Mouse (Mus musculus): Measurements from ENCODE around the gene Slc26a10. TPM values are rescaled to one million over a fixed set of nuclear protein-coding genes. Genes with fewer than 3 reads are reported as not detected.
A peak's percentile ranks its signal among the peaks of the same experiment; 100 is the strongest.

Slc26a10 gene
- polyA plus RNA-seq, 1 experiment from 2014 or later = 1.2 TPM

DNA sequence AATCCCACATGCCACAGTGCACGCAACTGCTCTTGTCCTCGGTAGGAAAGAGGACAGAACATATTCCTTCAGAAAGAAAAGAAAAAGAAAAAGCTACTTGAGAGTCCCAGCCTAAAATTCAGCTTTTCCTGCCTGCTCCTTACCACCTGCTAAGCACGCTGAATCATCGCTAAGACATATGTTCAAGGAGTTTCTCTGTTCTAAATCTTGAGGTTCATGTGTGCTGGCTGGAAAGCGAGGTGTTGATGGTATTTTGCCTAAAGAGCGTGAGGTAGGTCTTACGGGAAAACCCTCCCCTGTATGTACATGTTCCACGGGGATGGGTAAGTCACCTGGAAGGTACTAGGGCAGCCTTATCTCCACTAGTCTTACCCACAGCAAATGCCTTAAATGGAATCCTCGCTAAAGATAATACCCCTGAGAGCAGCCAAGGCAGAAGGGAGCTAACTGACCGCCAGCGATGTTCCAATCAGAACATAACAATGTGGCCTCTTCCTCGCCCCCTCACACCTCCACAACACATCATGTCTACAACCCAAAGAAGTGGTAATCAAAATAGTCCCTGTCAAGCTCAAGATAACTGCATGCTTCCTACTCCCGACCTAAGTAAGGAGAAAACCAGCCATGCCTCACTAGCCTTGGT lies 29.6 kb upstream of the Slc26a10 start:
- H3K27ac ChIP-seq = no peak overlapping the region
- 94% methylated on average over 13 of the region's 13 CpGs for WGBS (ENCODE audit: missing documents)

DNA sequence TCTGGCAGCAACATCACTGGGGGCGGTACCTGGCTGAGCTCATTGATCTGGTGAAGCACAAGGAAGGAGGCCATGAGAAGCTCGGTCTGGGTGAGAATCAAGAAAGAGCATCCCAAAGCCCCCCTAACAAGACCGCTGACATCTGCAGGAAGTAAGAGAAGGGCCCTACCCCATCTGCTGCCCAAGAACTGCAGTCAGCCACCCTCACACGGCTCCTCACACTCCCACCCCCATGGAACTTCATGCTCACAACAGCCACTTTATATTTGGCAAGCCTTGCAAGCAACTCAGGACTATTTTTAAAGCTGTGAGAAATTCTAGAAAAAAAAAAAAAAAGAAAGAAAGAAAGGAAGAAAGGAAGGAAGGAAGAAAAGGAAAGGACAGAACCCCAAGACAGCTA lies 28.5 kb upstream of the Slc26a10 start:
- WGBS (ENCODE audit: missing documents) = 98% methylated on average over 4 of the region's 4 CpGs
- peaks cover 38% of the 10 kb centered on the region for H3K36me3 ChIP-seq (ENCODE audit: inconsistent target)
- H3K79me2 ChIP-seq (ENCODE audit: inconsistent target) = peaks cover 20% of the 10 kb centered on the region
- H3K27ac ChIP-seq = no peak overlapping the region
- no peak overlapping the region for H3K4me3 ChIP-seq (ENCODE audit: inconsistent target)

More for the DNA sequence above, 29.6 kb upstream of the Slc26a10 start:
- H3K4me3 ChIP-seq (ENCODE audit: inconsistent target) = peak overlapping the region; percentile 57
- H3K36me3 ChIP-seq (ENCODE audit: inconsistent target) = peaks cover 27% of the 10 kb centered on the region
- peaks cover 20% of the 10 kb centered on the region for H3K79me2 ChIP-seq (ENCODE audit: inconsistent target)

DNA sequence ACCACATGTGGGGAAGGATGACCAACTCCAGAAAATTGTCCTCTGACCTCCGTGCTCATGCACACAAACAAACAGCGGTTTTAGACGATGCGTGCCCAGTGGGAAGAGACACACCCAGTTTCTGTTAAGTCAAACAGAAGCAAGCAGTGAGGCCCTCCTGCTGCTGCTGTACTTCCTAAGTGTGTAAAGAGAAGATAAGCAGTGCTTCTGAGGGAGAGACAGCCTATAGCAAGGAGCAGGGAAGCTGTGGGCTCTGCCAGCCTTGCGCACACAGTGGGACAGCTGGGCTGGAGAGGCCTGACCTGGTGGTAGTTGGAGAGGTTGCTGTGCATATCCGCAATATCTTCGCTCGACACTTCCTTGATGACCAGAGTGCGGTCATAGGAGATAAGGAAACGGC lies 24.9 kb upstream of the Slc26a10 start:
- WGBS (ENCODE audit: missing documents) = 92% methylated on average over 10 of the region's 10 CpGs
- Histone ChIP-seq H3K36me3 (ENCODE audit: inconsistent target) (peaks cover 63% of the 10 kb centered on the region), H3K27ac (no peak overlapping the region), H3K79me2 (ENCODE audit: inconsistent target) (peaks cover 13% of the 10 kb centered on the region), H3K4me3 (ENCODE audit: inconsistent target) (no peak overlapping the region)

DNA sequence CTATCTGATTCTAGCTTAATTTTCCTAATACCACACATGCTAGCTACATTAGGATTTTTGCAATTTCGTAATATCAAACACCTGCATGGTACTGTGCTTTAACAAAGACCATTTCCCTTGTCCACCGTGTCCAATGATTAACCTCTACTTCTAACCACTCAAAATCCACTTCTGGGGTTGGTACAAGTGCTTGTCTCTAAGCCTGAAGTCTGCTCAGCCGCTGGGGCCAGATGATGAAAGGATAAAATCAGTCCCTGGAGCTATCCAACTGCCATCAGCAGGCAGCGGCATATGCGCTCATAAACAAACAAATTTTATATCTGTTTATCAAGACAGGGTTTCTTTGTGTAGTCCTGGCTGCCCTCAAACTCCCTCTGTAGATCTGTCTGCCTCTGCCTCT lies 24.1 kb upstream of the Slc26a10 start:
- Histone ChIP-seq H3K36me3 (ENCODE audit: inconsistent target) (peaks cover 70% of the 10 kb centered on the region), H3K4me3 (ENCODE audit: inconsistent target) (no peak overlapping the region), H3K79me2 (ENCODE audit: inconsistent target) (peaks cover 5% of the 10 kb centered on the region; the same call in 1 of the 2 replicates), H3K27ac (no peak overlapping the region)
- 84% methylated on average over 5 of the region's 5 CpGs for WGBS (ENCODE audit: missing documents)

DNA sequence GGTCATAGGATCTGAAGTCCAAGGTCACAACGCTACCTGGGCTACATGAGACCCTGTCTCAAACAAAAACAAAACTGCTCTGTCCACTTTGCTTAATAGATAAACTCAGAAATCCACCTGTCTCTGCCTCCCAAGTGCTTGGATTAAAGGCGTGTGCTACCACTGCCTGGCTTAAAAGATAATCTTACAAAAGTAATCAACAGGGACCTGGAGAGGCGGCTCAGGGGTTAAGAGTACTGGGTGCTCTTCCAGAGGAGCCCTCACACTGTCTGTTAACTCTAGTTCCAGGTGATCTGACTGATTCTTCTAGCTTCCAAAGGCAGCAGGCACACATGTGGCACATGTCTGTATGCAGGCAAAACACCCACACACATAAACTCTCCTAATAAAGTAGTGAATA lies 22.7 kb upstream of the Slc26a10 start:
- Histone ChIP-seq H3K36me3 (ENCODE audit: inconsistent target) (peaks cover 75% of the 10 kb centered on the region), H3K79me2 (ENCODE audit: inconsistent target) (no peaks in the 10 kb centered on the region), H3K4me3 (ENCODE audit: inconsistent target) (no peak overlapping the region), H3K27ac (no peak overlapping the region)
- 93% methylated on average over 3 of the region's 3 CpGs for WGBS (ENCODE audit: missing documents)

DNA sequence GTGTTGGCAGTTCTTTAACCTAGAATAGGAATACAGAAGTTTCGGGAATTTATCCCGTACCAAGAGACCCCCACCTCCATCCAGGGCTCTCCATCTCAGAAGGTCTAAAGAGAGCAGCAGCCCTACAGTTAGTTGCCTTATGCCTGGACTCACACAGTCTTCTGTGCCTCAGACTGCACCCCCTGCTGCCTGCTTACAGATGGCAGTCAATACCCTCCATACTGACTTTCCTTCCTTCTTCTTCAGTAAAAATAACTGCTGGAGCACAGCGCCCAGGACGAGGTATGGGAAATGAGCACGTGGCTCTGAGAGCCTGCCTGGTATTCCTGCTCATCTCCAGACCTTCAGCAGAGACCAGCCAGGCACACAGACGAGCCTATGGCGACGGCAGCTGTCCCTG lies 19.8 kb upstream of the Slc26a10 start:
- 90% methylated on average over 8 of the region's 8 CpGs for WGBS (ENCODE audit: missing documents)
- Histone ChIP-seq H3K27ac (no peak overlapping the region), H3K79me2 (ENCODE audit: inconsistent target) (no peaks in the 10 kb centered on the region), H3K4me3 (ENCODE audit: inconsistent target) (no peak overlapping the region), H3K36me3 (ENCODE audit: inconsistent target) (peaks cover 58% of the 10 kb centered on the region)

DNA sequence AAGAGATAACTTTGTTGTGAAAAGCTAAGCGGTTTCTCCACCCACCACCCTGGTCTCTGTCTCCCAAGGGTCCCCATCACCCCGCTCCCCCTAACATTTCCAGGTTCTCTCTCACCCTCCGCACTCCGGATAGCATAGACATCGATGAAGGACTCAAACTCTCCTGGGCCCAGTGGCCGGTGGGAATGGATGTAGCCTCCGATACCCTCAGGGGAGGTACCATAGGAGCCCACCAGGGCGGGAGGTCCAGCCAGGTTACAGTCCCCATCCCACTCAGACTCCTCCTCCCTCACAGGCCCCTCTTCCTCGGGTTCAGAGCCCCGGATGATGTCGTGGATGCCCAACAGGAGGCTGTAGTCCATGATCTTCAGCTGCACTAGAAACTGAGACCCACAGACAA lies 19.0 kb upstream of the Slc26a10 start:
- peaks cover 50% of the 10 kb centered on the region for H3K36me3 ChIP-seq (ENCODE audit: inconsistent target)
- no peak overlapping the region for H3K4me3 ChIP-seq (ENCODE audit: inconsistent target)
- no peaks in the 10 kb centered on the region for H3K79me2 ChIP-seq (ENCODE audit: inconsistent target)
- no peak overlapping the region for H3K27ac ChIP-seq
- WGBS (ENCODE audit: missing documents) = 90% methylated on average over 11 of the region's 11 CpGs

DNA sequence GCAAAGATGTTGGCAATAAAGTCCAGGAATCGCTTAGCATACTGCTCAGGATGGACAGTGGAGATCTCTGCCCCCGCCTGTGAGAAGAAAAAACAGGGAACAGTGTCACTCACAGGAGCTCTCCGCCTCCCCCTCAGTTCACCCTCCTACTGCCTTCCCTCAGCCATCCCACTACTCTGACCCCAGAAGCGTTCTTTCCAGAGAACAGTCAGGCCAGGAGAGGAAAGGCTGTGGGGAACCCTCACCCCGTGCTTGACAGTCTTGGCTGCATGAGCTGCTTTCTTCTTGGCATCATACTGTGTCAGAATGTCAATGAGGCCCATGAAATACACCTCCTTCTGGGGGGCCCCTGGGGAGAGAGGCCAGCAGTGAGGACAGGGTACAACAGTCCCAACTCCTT lies 18.6 kb upstream of the Slc26a10 start:
- H3K4me3 ChIP-seq (ENCODE audit: inconsistent target) = no peak overlapping the region
- H3K79me2 ChIP-seq (ENCODE audit: inconsistent target) = no peaks in the 10 kb centered on the region
- peaks cover 46% of the 10 kb centered on the region for H3K36me3 ChIP-seq (ENCODE audit: inconsistent target)
- no peak overlapping the region for H3K27ac ChIP-seq
- WGBS (ENCODE audit: missing documents) = 86% methylated on average over 5 of the region's 5 CpGs

DNA sequence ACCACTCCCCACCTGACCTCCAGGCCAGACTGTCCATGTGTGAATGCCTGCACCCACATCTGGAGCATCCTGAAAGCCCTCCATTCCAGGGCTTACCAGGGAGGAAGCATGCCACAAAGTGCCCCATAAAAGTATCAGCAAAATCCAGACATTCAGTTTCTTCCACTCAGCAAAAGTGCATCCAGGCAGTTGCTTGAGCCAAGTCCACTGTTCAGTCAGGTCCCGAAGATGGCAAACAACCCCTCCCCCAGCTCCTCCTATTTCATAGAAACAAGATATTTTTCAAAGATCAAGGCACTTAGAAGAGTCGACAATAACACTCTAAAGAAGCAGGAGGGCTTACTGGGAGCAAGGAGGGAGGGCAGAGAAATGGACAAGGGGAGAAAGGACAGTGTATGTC lies 18.0 kb upstream of the Slc26a10 start:
- Histone ChIP-seq H3K4me3 (ENCODE audit: inconsistent target) (no peak overlapping the region), H3K36me3 (ENCODE audit: inconsistent target) (peaks cover 41% of the 10 kb centered on the region), H3K79me2 (ENCODE audit: inconsistent target) (no peaks in the 10 kb centered on the region), H3K27ac (no peak overlapping the region)
- 85% methylated on average over 2 of the region's 2 CpGs for WGBS (ENCODE audit: missing documents)

DNA sequence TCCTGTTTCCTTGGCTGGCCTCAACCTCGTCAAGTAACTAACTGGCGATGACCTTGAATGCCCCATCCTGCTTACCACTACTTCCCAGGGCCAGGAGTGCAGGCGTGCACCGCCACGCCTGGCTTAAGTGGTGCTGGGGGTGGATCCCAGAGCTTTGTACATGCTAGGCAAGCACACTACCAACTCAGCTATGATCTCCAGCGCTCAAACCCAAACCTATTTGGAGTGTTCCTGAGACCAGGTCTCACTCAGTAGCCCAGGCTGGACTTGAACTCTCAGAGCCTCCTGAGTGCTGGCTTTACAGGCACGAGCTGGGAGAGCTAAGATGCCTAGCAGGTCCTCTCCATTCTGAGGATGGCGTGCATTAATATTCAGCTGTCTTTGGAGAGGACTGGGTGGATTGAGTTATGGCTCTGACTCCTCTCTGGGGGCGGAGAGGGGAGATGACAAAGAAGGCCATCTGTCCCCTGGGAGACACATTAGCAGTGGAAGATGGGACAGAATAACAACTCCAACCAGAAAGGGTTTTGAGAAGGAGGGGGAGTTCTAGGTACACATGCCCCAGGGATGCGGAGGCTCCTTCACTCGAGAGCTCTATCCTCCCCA lies 17.2 kb upstream of the Slc26a10 start:
- 97% methylated on average over 11 of the region's 11 CpGs for WGBS (ENCODE audit: missing documents)
- Histone ChIP-seq H3K4me3 (ENCODE audit: inconsistent target) (no peak overlapping the region), H3K36me3 (ENCODE audit: inconsistent target) (peaks cover 32% of the 10 kb centered on the region), H3K79me2 (ENCODE audit: inconsistent target) (no peaks in the 10 kb centered on the region), H3K27ac (no peak overlapping the region)

DNA sequence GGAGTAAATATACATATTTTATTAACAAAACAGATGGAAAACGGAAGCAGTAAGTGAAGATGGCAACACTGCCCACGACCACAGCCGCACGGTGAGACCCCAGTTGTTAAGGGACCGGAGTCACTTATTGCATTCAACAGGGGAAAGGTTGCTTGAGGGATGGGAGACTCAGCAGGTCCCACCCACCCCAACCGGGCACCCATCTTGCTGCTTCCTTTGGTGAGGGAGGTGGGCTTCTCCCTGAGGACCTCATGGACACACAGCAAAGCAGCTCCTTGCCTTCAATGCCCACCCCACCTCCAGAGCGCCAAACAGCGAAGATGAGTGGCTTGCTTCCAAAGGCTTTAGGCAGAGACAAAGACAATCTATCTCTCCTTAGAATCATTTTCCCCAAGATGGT lies 16.7 kb upstream of the Slc26a10 start:
- Histone ChIP-seq H3K79me2 (ENCODE audit: inconsistent target) (no peaks in the 10 kb centered on the region), H3K27ac (no peak overlapping the region), H3K4me3 (ENCODE audit: inconsistent target) (no peak overlapping the region), H3K36me3 (ENCODE audit: inconsistent target) (peaks cover 28% of the 10 kb centered on the region)
- WGBS (ENCODE audit: missing documents) = 90% methylated on average over 8 of the region's 8 CpGs

DNA sequence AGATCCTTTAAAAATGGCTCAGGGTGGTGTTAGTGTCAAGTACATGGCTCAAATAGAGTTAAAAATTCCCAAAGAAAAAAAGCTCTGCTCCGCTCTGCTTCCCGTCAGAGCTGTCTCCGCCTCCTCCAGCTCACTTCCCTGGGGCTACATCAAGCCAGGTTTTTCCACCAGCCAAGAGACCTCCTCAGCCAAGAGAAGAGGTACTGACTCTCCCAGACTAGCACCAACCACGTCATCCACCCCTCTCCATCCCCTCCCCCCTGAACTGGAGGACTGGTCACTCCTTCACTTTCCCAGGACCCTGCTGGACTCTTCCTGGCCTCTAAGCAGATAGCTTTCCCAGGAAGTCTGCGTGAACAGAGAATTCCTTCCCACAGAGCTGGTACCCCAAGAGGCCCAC lies 15.9 kb upstream of the Slc26a10 start:
- H3K4me3 ChIP-seq (ENCODE audit: inconsistent target) = no peak overlapping the region
- H3K27ac ChIP-seq = no peak overlapping the region
- 86% methylated on average over 4 of the region's 5 CpGs for WGBS (ENCODE audit: missing documents)
- no peaks in the 10 kb centered on the region for H3K79me2 ChIP-seq (ENCODE audit: inconsistent target)
- peaks cover 28% of the 10 kb centered on the region for H3K36me3 ChIP-seq (ENCODE audit: inconsistent target)

DNA sequence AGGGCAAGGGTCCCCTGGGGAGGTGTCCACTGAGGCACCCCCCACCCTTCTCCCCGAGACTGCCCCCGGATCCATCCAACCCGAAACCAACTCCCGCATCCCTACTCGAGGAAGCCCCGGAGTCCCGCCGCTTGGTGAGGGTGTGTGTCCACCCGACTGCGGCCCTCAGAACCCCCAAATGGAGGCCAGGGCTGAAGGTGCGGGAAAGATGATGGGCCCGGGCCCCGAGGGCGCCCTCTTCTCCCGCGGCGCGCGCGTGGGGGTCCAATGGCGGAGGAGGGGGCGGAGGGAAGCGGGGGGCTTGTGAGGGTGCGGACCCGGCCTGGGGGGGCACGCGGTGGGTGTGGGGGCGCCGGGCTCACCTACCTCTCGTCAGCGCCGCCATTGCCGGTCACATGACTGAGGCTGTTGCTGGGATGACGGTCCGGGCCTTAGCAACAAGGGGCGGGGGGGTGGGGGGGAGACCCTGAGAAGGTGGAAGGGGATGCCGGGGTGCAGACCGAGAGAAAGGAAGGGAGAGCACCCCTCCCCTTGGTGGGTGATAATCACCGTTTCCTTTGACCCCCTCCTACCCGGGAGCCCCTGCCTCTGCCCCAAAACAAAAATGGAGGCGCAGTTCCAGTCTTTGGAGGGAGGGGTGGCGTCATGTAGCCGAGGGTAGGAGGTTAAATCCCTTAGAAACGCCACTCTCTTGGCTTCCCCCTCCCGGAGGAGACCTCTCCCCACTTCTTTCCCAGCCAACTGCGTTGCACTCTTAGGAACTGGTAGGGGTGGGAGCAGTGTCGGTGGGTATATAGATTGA lies 15.1 kb upstream of the Slc26a10 start, which contains the start of gene Dtx3:
Gene Dtx3 (minus strand): TSS at position 401 of the 802 bp plus-strand sequence.
- H3K4me3 ChIP-seq (ENCODE audit: inconsistent target) = peak within 1 kb of the TSS; percentile 66
- WGBS (ENCODE audit: missing documents) = 8% methylated on average over 33 of the region's 47 CpGs

DNA sequence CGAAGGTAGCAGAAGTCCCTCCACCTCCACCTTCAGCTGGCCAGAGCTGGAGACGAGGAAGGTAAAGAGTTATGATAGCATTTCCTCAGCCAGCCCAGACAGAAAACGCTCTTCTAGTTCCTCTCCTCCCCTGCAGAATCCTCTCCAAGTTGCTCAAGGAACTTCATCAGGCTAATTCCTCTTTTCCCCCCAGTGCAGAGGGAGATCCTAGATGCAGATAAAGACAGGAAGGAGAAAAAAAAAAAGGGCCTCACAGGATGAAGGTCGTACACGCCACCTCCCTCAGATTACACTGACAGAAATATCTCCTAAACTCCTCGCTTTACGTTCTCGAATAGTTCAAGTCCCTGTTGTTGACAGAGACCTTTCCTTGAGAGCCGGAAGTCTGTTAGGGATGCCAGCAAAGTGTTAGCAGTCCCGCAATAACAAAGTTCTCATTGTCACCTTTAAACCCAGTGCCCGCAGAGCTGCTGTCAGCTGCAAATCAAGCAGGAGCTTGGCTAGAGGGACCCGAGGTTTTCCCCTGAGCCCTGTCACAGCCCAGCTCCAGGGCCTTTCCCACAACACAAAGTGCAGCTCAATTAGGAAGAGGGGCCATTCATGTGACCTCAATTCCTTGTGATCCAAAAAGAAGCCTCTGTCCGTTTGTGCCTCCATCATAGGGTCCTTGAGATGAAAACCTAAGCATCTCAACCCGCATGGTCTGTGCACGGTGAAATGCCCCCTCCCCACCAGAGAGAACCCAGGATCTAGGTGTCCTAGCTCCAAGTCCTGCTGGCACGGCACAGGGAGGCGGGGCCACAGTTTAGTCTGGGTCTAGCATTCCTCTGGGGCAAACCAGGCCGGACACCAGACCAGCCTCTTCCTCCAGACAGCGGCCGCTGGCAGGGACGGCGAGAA lies 14.2 kb upstream of the Slc26a10 start:
- Histone ChIP-seq H3K79me2 (ENCODE audit: inconsistent target) (no peaks in the 10 kb centered on the region), H3K4me3 (ENCODE audit: inconsistent target) (peak overlapping the region; percentile 66), H3K36me3 (ENCODE audit: inconsistent target) (peaks cover 13% of the 10 kb centered on the region; the same call in 1 of the 2 replicates), H3K27ac (peak overlapping the region; percentile 37)
- WGBS (ENCODE audit: missing documents) = 2% methylated on average over 22 of the region's 22 CpGs

More for the DNA sequence above, 15.1 kb upstream of the Slc26a10 start, which contains the start of gene Dtx3:
- no peaks in the 10 kb centered on the region for H3K79me2 ChIP-seq (ENCODE audit: inconsistent target)
- peak within 1 kb of the TSS; percentile 37 for H3K27ac ChIP-seq
- H3K36me3 ChIP-seq (ENCODE audit: inconsistent target) = peaks cover 21% of the 10 kb centered on the region

All from macrophage (primary cell).